Mouse (Mus musculus) hindbrain, embryonic 12.5 days (tissue): Measurements from ENCODE around the gene Wdr63. TPM values are rescaled to one million over a fixed set of nuclear protein-coding genes. Genes with fewer than 3 reads are reported as not detected.

Experiments used
- ATAC-seq: fragments of 200-750 bp; cut with Nextera tagmentation; 2 replicates; pipeline ENCODE4 v1.8.0; 2017; ENCODE audit warnings: moderate TSS enrichment; ENCODE audit not compliant: low FRiP score
- H3K27ac ChIP-seq: fragments of 300-500 bp; sonication (generic); 2 replicates; pipeline ENCODE4 v1.5.1; 2016; ENCODE audit warnings: mild to moderate bottlenecking
- H3K27me3 ChIP-seq: fragments of 300-500 bp; sonication (generic); 2 replicates; pipeline ENCODE4 v1.6.1; 2016; ENCODE audit warnings: mild to moderate bottlenecking
- H3K36me3 ChIP-seq: fragments of 300-500 bp; sonication (generic); 2 replicates; pipeline ENCODE4 v1.6.1; 2016; ENCODE audit warnings: mild to moderate bottlenecking
- H3K4me1 ChIP-seq: fragments of 300-500 bp; sonication (generic); 2 replicates; pipeline ENCODE4 v1.6.1; 2016
- H3K4me2 ChIP-seq: fragments of 300-500 bp; sonication (generic); replicated peaks from 2 replicates; pipeline ENCODE4 v1.6.1; 2016; ENCODE audit warnings: mild to moderate bottlenecking
- H3K4me3 ChIP-seq: fragments of 300-500 bp; sonication (generic); 2 replicates; pipeline ENCODE4 v1.5.1; 2016; ENCODE audit warnings: mild to moderate bottlenecking
- H3K9ac ChIP-seq: fragments of 300-500 bp; sonication (generic); 2 replicates; pipeline ENCODE4 v1.6.1; 2016; ENCODE audit warnings: mild to moderate bottlenecking, moderate library complexity
- H3K9me3 ChIP-seq: fragments of 300-500 bp; sonication (generic); replicated peaks from 2 replicates; pipeline ENCODE4 v1.6.1; 2016; ENCODE audit warnings: mild to moderate bottlenecking
- WGBS: fragments of 180-500 bp; shearing (Covaris S2); methylation state at CpG from one replicate; pipeline ENCODE4 v1.1.7; 2016; 5-methylcytosine and 5-hydroxymethylcytosine counted together
- polyA plus RNA-seq: library from polyadenylated mRNA; unstranded; fragments of >200 nt; fragmentation: Nextera tagmentation; extraction: Ambion mirVana; gene quantifications from 2 replicates; pipeline ENCODE4 v1.2.1, GENCODE M21; 2016

Gene Wdr63
- polyA plus RNA-seq = 1.8 TPM in 2 replicates

DNA sequence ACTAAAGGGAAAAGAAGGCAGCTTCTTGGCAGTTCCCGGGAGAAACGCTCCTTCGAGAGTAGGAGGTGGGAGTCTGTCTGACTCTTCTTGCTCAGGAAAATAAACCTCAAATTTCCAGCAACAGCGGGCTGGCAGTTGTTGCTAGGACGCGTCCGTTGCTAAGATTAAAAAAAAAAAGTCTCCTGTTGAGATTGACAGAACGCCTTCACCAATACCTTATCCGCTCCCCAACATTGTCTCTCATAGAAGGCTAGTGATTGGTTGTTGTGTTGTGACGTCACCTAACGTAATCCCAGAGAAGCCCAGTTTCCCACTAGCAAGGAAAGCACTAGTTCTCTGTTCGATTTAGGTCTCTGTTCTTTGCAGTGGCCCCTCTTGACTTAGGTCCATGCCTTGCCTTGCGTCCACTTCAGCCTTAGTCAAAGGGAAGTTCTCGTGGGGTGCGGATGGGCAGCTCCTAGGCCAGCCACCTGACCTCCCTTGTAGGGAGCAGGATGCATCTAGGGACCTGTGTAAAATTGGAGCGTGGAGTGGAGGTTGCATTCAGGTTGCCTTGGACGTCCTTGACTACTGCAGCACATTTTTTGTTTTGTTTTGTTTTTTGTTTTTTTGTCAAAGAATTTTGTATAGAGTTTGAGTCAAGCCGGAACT, at the start of gene Wdr63:
TSS of gene Wdr63 (minus strand) at position 210 of the 651 bp plus-strand sequence.
- Histone ChIP-seq H3K9ac (peak within 1 kb of the TSS; percentile 55), H3K9me3 (no peaks in the 10 kb centered on the region), H3K4me1 (0 out of 2 replicates have a peak, but pooled peaks cover 3% of the 10 kb centered on the region), H3K4me3 (peak within 1 kb of the TSS; percentile 36), H3K27ac (no peak within 1 kb of the TSS), H3K4me2 (peak within 1 kb of the TSS; percentile 76), H3K36me3 (no peaks in the 10 kb centered on the region), H3K27me3 (peaks cover 4% of the 10 kb centered on the region; the same call in 1 of the 2 replicates)
- WGBS = 12% methylated on average over 18 of the region's 18 CpGs
- peak; percentile 97 for ATAC-seq

- no peak for ATAC-seq
- no peaks in the 10 kb centered on the region for H3K36me3 ChIP-seq
- H3K9me3 ChIP-seq = no peaks in the 10 kb centered on the region
- H3K4me1 ChIP-seq = peaks cover 5% of the 10 kb centered on the region
- no peak overlapping the region for H3K4me3 ChIP-seq
- WGBS = 88% methylated on average over 2 of the region's 2 CpGs
- no peak overlapping the region for H3K27ac ChIP-seq
- H3K27me3 ChIP-seq = peaks cover 8% of the 10 kb centered on the region
- H3K4me2 ChIP-seq = no peak overlapping the region
- H3K9ac ChIP-seq = no peak overlapping the region
Observed at GRCm38 (mm10) chr3:146156811-146157210, 48.9 kb upstream of the Wdr63 start.

DNA sequence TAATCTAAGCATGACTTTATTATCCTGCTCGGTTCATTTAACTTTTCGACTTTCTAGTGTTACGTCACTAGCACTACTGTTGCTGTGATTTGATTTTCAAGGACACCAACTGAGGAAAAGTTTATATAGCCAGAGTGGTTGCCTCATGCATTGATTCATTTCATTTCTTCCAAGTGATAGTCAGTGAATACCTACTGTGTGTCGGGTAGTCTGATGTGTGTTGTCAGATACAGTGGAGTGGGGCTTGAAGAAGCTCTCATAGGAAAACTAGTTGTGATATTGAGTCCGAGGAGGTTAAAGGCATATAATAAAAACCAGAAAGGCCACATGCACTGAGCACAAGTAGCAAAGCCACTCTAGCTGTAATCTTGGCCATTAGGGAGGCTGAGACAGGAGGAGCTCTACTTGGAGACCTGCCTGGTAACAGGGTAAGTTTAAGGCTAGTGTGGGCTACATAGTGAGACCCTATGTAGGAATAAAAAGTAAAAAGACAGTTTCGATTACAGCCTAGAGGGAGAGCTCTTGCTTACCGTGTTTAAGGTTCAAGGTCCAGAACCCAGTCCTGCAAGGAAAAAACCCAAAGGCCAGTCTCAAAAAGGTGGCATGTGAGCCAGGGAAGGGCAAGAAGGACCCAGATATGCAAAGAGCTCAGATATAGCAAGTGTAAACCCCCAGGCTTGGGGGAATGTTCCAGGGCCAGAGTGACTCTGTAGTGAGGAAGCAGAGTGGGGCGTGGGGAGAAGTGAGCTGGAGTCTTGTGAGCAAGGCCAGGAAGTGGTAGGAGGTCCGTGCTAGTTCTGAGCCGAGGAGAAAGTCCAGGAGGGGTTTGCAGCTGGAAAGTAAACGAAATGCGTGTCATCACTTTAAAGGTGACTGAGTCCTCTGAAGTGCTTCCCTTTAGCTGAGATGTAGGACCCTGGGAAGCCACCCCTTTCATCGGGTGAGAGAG, 48.0 kb upstream of the Wdr63 start:
- Histone ChIP-seq H3K9ac (no peak overlapping the region), H3K27ac (no peak overlapping the region), H3K4me2 (no peak overlapping the region), H3K4me1 (peaks cover 5% of the 10 kb centered on the region), H3K36me3 (no peaks in the 10 kb centered on the region), H3K9me3 (no peaks in the 10 kb centered on the region), H3K27me3 (peaks cover 16% of the 10 kb centered on the region), H3K4me3 (no peak overlapping the region)
- ATAC-seq = no peak
- WGBS = 81% methylated on average over 13 of the region's 13 CpGs

DNA sequence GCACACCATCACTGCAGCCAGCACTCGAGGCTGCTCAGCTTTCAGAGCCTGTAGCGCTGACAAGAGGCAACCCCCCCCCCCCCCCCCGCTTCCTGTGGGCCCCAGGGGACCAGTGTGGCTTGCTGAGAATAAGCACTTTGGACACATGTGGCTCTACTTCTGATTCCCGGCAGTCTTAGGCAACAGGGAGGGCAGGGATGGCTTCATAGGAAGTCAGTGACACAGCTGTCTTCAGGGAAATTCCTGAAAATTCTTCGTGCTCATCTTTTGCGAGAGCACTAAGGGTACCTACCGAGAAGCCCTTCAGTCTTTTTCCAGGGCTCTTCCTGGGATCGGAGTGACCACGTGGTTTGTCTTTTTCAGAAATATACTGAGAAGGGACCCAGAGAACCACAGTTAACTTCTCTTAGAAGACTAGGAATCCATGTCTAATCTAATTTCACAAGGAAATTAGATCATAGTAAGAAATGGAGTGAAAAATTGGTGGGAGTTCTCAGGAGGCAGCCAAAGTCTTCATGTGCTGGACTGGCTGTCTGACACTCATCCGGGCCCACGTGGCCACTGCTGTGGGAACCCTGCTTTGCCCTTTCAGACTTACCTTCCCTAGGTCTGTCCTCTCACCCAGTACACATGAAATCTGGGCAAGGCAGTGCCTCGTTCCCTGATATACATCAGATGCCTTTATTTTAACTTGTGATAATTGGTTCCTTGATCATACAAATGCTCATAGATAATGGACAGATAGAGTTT, 46.1 kb upstream of the Wdr63 start:
- peaks cover 35% of the 10 kb centered on the region for H3K27me3 ChIP-seq
- peaks cover 18% of the 10 kb centered on the region for H3K4me1 ChIP-seq
- H3K36me3 ChIP-seq = no peaks in the 10 kb centered on the region
- no peaks in the 10 kb centered on the region for H3K9me3 ChIP-seq
- H3K4me2 ChIP-seq = 0 out of 2 replicates have a peak overlapping the region, but pooled peaks have one; percentile 17
- H3K9ac ChIP-seq = no peak overlapping the region
- no peak overlapping the region for H3K4me3 ChIP-seq
- 25% methylated on average over 12 of the region's 12 CpGs for whole genome bisulfite sequencing
- H3K27ac ChIP-seq = no peak overlapping the region
- peak; percentile 52; the same call in 1 of the 2 replicates for ATAC-seq

GRCm38 (mm10) chr3:146152913-146153312, 45.0 kb upstream of the Wdr63 start:
- H3K36me3 ChIP-seq = no peaks in the 10 kb centered on the region
- no peak overlapping the region for H3K27ac ChIP-seq
- H3K4me1 ChIP-seq = peaks cover 18% of the 10 kb centered on the region
- H3K4me3 ChIP-seq = no peak overlapping the region
- H3K9me3 ChIP-seq = no peaks in the 10 kb centered on the region
- no peak for ATAC-seq
- H3K4me2 ChIP-seq = no peak overlapping the region
- WGBS = 69% methylated on average over 2 of the region's 2 CpGs
- H3K9ac ChIP-seq = no peak overlapping the region
- H3K27me3 ChIP-seq = peaks cover 39% of the 10 kb centered on the region

DNA sequence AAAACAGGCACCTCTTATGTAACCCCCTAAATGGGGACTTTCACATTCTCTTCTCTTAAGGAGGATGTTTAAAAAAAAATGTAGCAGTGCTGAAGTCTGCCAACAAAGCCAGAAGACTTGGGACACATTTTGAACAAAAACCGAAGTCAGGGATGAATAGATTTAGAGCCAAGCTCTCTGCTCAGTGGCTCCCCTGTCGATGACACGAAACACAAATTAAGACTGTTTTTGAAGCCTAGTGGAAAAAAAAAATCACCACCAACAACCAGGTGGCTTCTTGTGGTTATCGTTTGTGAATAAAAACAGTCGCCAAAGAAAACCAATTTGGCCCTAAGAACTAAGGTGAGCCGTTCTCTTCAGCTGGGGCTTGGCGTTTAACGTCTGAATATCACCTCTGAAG, 44.4 kb upstream of the Wdr63 start:
- ATAC-seq = no peak

DNA sequence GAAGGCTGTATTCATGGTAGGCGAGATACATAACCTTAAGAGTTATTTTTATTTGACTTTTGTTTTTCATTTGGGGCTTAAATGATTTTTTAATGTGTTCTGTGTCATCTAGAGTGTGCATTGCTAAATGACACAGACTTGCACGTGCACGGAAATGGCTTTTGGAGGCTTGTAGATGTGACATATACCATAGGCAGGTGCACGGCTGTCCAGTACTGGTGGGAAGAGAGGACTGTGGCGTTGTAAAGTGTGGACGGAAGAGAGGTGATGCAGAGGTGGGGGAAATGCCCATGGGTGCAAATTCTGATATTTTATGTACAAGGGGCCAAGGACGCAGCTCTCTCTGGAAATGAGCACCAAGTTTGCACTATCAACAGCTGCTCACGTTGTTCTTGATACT, 43.8 kb upstream of the Wdr63 start:
- H3K36me3 ChIP-seq = no peaks in the 10 kb centered on the region
- 92% methylated on average over 8 of the region's 8 CpGs for WGBS
- no peak overlapping the region for H3K27ac ChIP-seq
- peaks cover 18% of the 10 kb centered on the region for H3K4me1 ChIP-seq
- H3K9me3 ChIP-seq = no peaks in the 10 kb centered on the region
- H3K9ac ChIP-seq = no peak overlapping the region
- H3K4me2 ChIP-seq = no peak overlapping the region
- H3K27me3 ChIP-seq = peaks cover 39% of the 10 kb centered on the region
- no peak overlapping the region for H3K4me3 ChIP-seq
- no peak for ATAC-seq

More for the DNA sequence above, 44.4 kb upstream of the Wdr63 start:
- WGBS = 89% methylated on average over 8 of the region's 8 CpGs
- peaks cover 18% of the 10 kb centered on the region for H3K4me1 ChIP-seq
- H3K36me3 ChIP-seq = no peaks in the 10 kb centered on the region
- H3K27ac ChIP-seq = no peak overlapping the region
- no peak overlapping the region for H3K4me3 ChIP-seq
- peaks cover 39% of the 10 kb centered on the region for H3K27me3 ChIP-seq
- no peak overlapping the region for H3K4me2 ChIP-seq
- no peak overlapping the region for H3K9ac ChIP-seq
- no peaks in the 10 kb centered on the region for H3K9me3 ChIP-seq

- H3K9me3 ChIP-seq = no peaks in the 10 kb centered on the region
- no peaks in the 10 kb centered on the region for H3K36me3 ChIP-seq
- H3K9ac ChIP-seq = no peak overlapping the region
- H3K27me3 ChIP-seq = peaks cover 36% of the 10 kb centered on the region
- ATAC-seq = no peak
- no peak overlapping the region for H3K27ac ChIP-seq
- H3K4me1 ChIP-seq = peaks cover 18% of the 10 kb centered on the region
- no peak overlapping the region for H3K4me2 ChIP-seq
- H3K4me3 ChIP-seq = no peak overlapping the region
- WGBS = 93% methylated on average over 10 of the region's 10 CpGs
Observed at GRCm38 (mm10) chr3:146151328-146151727, 43.4 kb upstream of the Wdr63 start.

- WGBS = 28% methylated on average over 11 of the region's 11 CpGs
- H3K27ac ChIP-seq = no peak overlapping the region
- H3K4me3 ChIP-seq = peak overlapping the region; percentile 38
- H3K4me1 ChIP-seq = peaks cover 18% of the 10 kb centered on the region
- H3K4me2 ChIP-seq = peak overlapping the region; percentile 90
- no peaks in the 10 kb centered on the region for H3K36me3 ChIP-seq
- no peak for ATAC-seq
- no peak overlapping the region for H3K9ac ChIP-seq
- H3K9me3 ChIP-seq = no peaks in the 10 kb centered on the region
- peaks cover 34% of the 10 kb centered on the region for H3K27me3 ChIP-seq
Observed at GRCm38 (mm10) chr3:146150560-146150959, 42.6 kb upstream of the Wdr63 start.

GRCm38 (mm10) chr3:146150058-146150400, 42.1 kb upstream of the Wdr63 start:
- H3K4me1 ChIP-seq = peaks cover 18% of the 10 kb centered on the region
- H3K36me3 ChIP-seq = no peaks in the 10 kb centered on the region
- peak overlapping the region; percentile 38 for H3K4me3 ChIP-seq
- peaks cover 34% of the 10 kb centered on the region for H3K27me3 ChIP-seq
- ATAC-seq = peak; percentile 48; the same call in 1 of the 2 replicates
- peak overlapping the region; percentile 90 for H3K4me2 ChIP-seq
- H3K9me3 ChIP-seq = no peaks in the 10 kb centered on the region
- 1% methylated on average over 26 of the region's 26 CpGs for WGBS
- H3K27ac ChIP-seq = no peak overlapping the region
- H3K9ac ChIP-seq = peak overlapping the region; percentile 49

DNA sequence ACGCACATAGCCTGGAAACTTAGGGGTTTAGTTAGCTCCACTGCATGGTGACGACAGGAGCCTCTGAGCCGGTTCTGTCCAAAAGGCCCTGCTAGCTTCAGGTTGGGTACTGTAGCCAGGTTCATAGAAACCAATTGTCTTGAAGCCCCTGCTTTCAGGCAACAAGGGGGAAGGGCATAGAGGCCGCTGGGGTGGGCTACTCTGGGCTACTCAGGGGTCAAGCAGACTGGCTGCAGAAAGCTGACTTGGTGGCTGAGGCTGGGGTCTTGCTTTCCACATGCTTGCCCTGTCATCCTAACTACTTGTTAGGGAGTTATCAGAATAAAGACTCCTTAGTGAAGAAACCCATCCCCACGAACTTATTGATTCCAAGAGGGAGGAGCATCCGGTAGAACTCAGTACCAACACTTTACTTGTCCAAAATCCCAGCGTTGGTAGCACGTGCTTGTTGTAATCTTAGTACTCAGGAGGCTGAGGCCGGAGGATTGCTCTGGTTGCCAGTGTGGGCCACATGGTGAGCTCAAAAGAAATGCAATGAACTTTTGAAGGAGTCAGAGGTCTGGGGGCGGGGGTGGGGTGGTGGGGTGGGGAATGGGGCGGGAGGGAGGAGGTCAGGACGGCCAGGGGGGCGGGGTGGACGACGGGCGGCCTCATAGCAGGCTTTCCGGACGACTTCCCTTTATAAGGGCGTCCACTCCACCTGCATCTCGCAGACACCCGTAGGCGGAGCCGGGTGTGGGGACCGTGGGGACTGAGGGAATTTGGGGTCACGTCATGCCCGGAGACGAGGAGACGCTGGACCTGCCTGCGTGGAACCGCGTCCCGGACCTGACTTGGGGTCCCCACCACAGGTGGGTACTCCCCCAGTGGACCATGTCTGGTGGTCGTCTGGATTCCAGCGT, 41.5 kb upstream of the Wdr63 start, which contains the start of gene Mcoln2:
TSS of gene Mcoln2 (plus strand) at position 678 of the 902 bp plus-strand sequence.
- 0 out of 2 replicates have a peak, but pooled peaks have one; percentile 35 for ATAC-seq
- Histone ChIP-seq H3K4me1 (peaks cover 18% of the 10 kb centered on the region), H3K9me3 (no peaks in the 10 kb centered on the region), H3K4me3 (peak within 1 kb of the TSS; percentile 38), H3K9ac (peak within 1 kb of the TSS; percentile 49), H3K4me2 (peak within 1 kb of the TSS; percentile 90), H3K27me3 (peaks cover 34% of the 10 kb centered on the region), H3K27ac (no peak within 1 kb of the TSS), H3K36me3 (no peaks in the 10 kb centered on the region)
- 12% methylated on average over 31 of the region's 34 CpGs for WGBS
